9 mouse cellular contexts compared by ENCODE assay signal in the genomic region with DNA sequence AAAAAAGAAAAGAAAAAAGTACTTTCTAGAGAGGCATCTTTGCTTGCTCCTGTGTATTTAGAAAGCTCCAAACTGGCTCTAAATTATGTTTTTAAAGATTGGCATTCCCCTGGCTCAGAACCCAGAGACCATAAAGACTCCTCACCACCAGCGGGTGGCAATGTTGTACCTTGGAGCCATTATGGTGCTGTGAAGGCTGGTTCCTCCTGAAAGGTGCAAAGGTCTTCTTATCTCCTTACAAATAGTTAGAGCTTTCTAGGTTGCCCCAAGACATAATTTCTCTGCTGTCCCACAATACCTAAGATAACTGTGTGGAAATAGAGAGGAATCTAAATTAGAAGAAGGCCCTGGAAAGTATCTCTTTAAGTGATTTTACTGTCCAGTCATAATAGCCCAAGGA. TPM values are rescaled to one million over a fixed set of nuclear protein-coding genes. Genes with fewer than 3 reads are reported as not detected.
DNase-seq lines count a peak whose midpoint lies in the region; ATAC-seq and TF ChIP-seq lines count a peak whose summit lies in the region.
"Had no signal": no experiment of that assay in that cellular context is flagged by ENCODE, and none has a peak within 500 bp of the region (broad histone marks: within the 10 kb centered on the region; RNA-seq: fewer than 3 reads in every experiment).

No protein-coding gene starts in this region.

- intact Hi-C loops in heart, postnatal 36 days (cut with DNase I), result loop anchor here (1.0 kb wide), 2 partner anchors 201 to 222 kb away; no protein-coding TSS in a partner anchor

- TF ChIP-seq RAD21 in CH12.LX (IDR thresholded peaks at IDR 0.05; ENCODE audit: low read depth, low read length), result peak; percentile 100

- TF ChIP-seq EP300 in CH12.LX (IDR thresholded peaks at IDR 0.05; ENCODE audit: low read length), result no peak
- TF ChIP-seq EP300 in lung, postnatal 0 days (IDR thresholded peaks at IDR 0.05), result no peak

- dilution Hi-C loops in CH12.LX (cut with MboI; ENCODE audit: extremely low pct_ligation_motif_present, extremely low pct_unique_long_range_greater_than_20kb, low sequenced_read_pairs), result no loop called here

- TF ChIP-seq POLR2A in CH12.LX (IDR thresholded peaks at IDR 0.05; ENCODE audit: low read depth, low read length), result no peak

- DNase-seq in layer of hippocampus, adult 11-12 months (ENCODE audit: low spot score), result peak; percentile 59
- DNase-seq in layer of hippocampus, adult 9-10 months (ENCODE audit: low spot score), result no peak
- peak; percentile 76 for DNase-seq in CH12.LX (ENCODE audit: extremely low read depth)
- peak; percentile 82 for DNase-seq in adrenal gland, postnatal 14 days
- peak; percentile 67 to 73 for DNase-seq in heart, postnatal 36 days
- peak; percentile 79 for DNase-seq in lung, postnatal 0 days (ENCODE audit: low spot score)
- DNase-seq in spleen, postnatal 36 days (ENCODE audit: low spot score in 2 of 2), result peak; percentile 62 to 64
- DNase-seq in cerebellum, postnatal 36 days, result no peak

- peak; percentile 47 to 98; a peak in 3 of 4 replicates for TF ChIP-seq CTCF in CH12.LX (conservative IDR thresholded peaks at IDR 0.05 in 1 of 2, IDR thresholded peaks at IDR 0.05 in 1 of 2; ENCODE audit: low read depth in 2 of 2, low read length in 2 of 2)
- TF ChIP-seq CTCF in lung, postnatal 0 days (IDR thresholded peaks at IDR 0.05), result peak; percentile 87

- 10% methylated on average over 1 of the region's 1 CpGs for WGBS in lung, postnatal 0 days

- ATAC-seq in lung, postnatal 0 days, result peak; percentile 74

- peaks cover 3 to 36% of the 10 kb centered on the region in 2 experiments; a peak in 2 of 4 replicates for H3K4me1 ChIP-seq in CH12.LX (ENCODE audit: control insufficient read depth in 1 of 2, insufficient read depth in 2 of 2)
- no peaks in the 10 kb centered on the region for H3K4me1 ChIP-seq in lung, postnatal 0 days (ENCODE audit: insufficient read depth, low read depth, low read length)

- H3K4me3 ChIP-seq in CH12.LX (replicated peaks in 1 of 3; ENCODE audit: low read depth in 2 of 3, low read length in 2 of 3, poor library complexity in 1 of 3), result no peak overlapping the region
- no peak overlapping the region for H3K4me3 ChIP-seq in lung, postnatal 0 days (ENCODE audit: low read depth, low read length)
- H3K4me3 ChIP-seq: embryonic facial prominence, embryonic 13.5 days had no signal

- no peaks in the 10 kb centered on the region for H3K27me3 ChIP-seq in CH12.LX (replicated peaks)
- H3K27me3 ChIP-seq in lung, postnatal 0 days (replicated peaks; ENCODE audit: insufficient read depth, low read length), result no peaks in the 10 kb centered on the region
- H3K27me3 ChIP-seq: embryonic facial prominence, embryonic 13.5 days had no signal

- H3K4me2 ChIP-seq in CH12.LX (ENCODE audit: insufficient read depth, low read depth, poor library complexity, severe bottlenecking), result no peak overlapping the region
- H3K4me2 ChIP-seq in lung, postnatal 0 days (replicated peaks; ENCODE audit: low read depth, low read length), result no peak overlapping the region
- H3K4me2 ChIP-seq: embryonic facial prominence, embryonic 13.5 days had no signal

- no peak overlapping the region for H3K27ac ChIP-seq in CH12.LX (ENCODE audit: insufficient read depth, low read depth)
- no peak overlapping the region for H3K27ac ChIP-seq in lung, postnatal 0 days (ENCODE audit: low read length)
- H3K27ac ChIP-seq: embryonic facial prominence, embryonic 13.5 days had no signal

- in situ Hi-C loops in CH12.LX (cut with MboI; ENCODE audit: low pct_ligation_motif_present, low pct_unique_long_range_greater_than_20kb, low sequenced_read_pairs), result loop anchor here (5.0 kb wide), 1 partner anchor 199 kb away; no protein-coding TSS in a partner anchor

- H3K79me2 ChIP-seq in CH12.LX (replicated peaks; ENCODE audit: control insufficient read depth, extremely low read depth, insufficient read depth, poor library complexity, severe bottlenecking), result no peaks in the 10 kb centered on the region

- H3K9me3 ChIP-seq in CH12.LX (replicated peaks; ENCODE audit: low read length), result no peaks in the 10 kb centered on the region
- no peaks in the 10 kb centered on the region for H3K9me3 ChIP-seq in lung, postnatal 0 days (ENCODE audit: low read length)

- H3K36me3 ChIP-seq in CH12.LX (replicated peaks in 1 of 2; ENCODE audit: control insufficient read depth in 1 of 2, insufficient read depth in 1 of 2, low read length in 1 of 2), result no peaks in the 10 kb centered on the region
- no peaks in the 10 kb centered on the region for H3K36me3 ChIP-seq in lung, postnatal 0 days (ENCODE audit: insufficient read depth, low read length)
- H3K36me3 ChIP-seq: embryonic facial prominence, embryonic 13.5 days had no signal

- no peak overlapping the region for H3K9ac ChIP-seq in CH12.LX (ENCODE audit: insufficient read depth, low read depth)
- H3K9ac ChIP-seq in lung, postnatal 0 days (replicated peaks; ENCODE audit: low read depth), result no peak overlapping the region
- H3K9ac ChIP-seq: embryonic facial prominence, embryonic 13.5 days had no signal

TF ChIP-seq in CH12.LX, 34 proteins besides CTCF, POLR2A, EP300 and RAD21:
- 0 out of 2 replicates have a peak, but pooled peaks have one; percentile 10 for TF ChIP-seq MEF2A (IDR thresholded peaks at IDR 0.05; ENCODE audit: borderline replicate concordance, low read depth, low read length)
- no peak for TF ChIP-seq MXI1 (IDR thresholded peaks at IDR 0.05; ENCODE audit: low read depth, low read length)
- 0 out of 2 replicates have a peak, but pooled peaks have one; percentile 16 for TF ChIP-seq SIN3A (IDR thresholded peaks at IDR 0.05; ENCODE audit: low read length)
- TF ChIP-seq KAT2A (IDR thresholded peaks at IDR 0.05; ENCODE audit: insufficient replicate concordance, low read length), result no peak
- TF ChIP-seq IRF4 (IDR thresholded peaks at IDR 0.05; ENCODE audit: low read depth, low read length), result peak; percentile 38; the same call in 1 of the 2 replicates
- TF ChIP-seq MYC (IDR thresholded peaks at IDR 0.05; ENCODE audit: low read depth, low read length), result no peak
- TF ChIP-seq JUND (conservative IDR thresholded peaks at IDR 0.05; ENCODE audit: low read depth, low read length), result 0 out of 2 replicates have a peak, but pooled peaks have one; percentile 15
- TF ChIP-seq SMC3 (IDR thresholded peaks at IDR 0.05; ENCODE audit: low read depth, low read length), result peak; percentile 99
- peak; percentile 99 for TF ChIP-seq ZC3H11A (IDR thresholded peaks at IDR 0.05; ENCODE audit: low read depth, low read length)

RNA-seq across cellular contexts. Expression of a gene that starts 20.4 kb away (rescaled TPM):
- total RNA-seq in CH12.LX (2012; rRNA removed) (2.2 TPM in 2 replicates), CH12.LX (2014; rRNA removed) (1.1 TPM in 2 replicates)
- polyA plus RNA-seq in CH12.LX (2012; ENCODE audit: insufficient read length, low read depth), result 1.1 and 1.3 TPM in 2 replicates
- 3.8 and 4.4 TPM in 2 replicates for total RNA-seq in adrenal gland, postnatal 14 days (2021)
- under 1 TPM; 0.92 to 1.00 TPM for total RNA-seq in heart, postnatal 36 days (2021)
- polyA plus RNA-seq in lung, postnatal 0 days (2015; fragmentation: Nextera tagmentation; extraction: Ambion mirVana), result 0.23 TPM in 1 of 2 replicates, not detected in the other

Comparison
In these comparisons a context has a peak if more than half of its experiments do, and no peak if none do; other contexts are left out.
1. DNase-seq: peak in layer of hippocampus, adult 11-12 months (single experiment), CH12.LX (single experiment), adrenal gland, postnatal 14 days (single experiment), heart, postnatal 36 days (2 of 2), lung, postnatal 0 days (single experiment) and spleen, postnatal 36 days (2 of 2); none in layer of hippocampus, adult 9-10 months (single experiment) and cerebellum, postnatal 36 days (0 of 2).